Mouse (Mus musculus): ENCODE data around the gene Slx4ip. TPM values are rescaled to one million over a fixed set of nuclear protein-coding genes. Genes with fewer than 3 reads are reported as not detected.

Gene Slx4ip
- polyA plus RNA-seq, 1 experiment from 2014 or later = 9.4 TPM

- DNase-seq (ENCODE audit: low spot score) (no peak), ATAC-seq (ENCODE audit: insufficient read depth, low FRiP score, low TSS enrichment) (no peak)
- no peak overlapping the region for H3K9ac ChIP-seq (ENCODE audit: low read length)
- no peak overlapping the region for H3K4me3 ChIP-seq (ENCODE audit: low read depth, low read length)
- H3K27ac ChIP-seq (ENCODE audit: low read depth, low read length) = no peak overlapping the region
- H3K4me2 ChIP-seq (ENCODE audit: low read depth) = no peak overlapping the region
- H3K36me3 ChIP-seq (ENCODE audit: control insufficient read depth, insufficient read depth, low read length) = no peaks in the 10 kb centered on the region
- H3K9me3 ChIP-seq (ENCODE audit: control insufficient read depth, low read length) = no peaks in the 10 kb centered on the region
- no peaks in the 10 kb centered on the region for H3K27me3 ChIP-seq (ENCODE audit: control insufficient read depth, insufficient read depth, low read length)
- H3K4me1 ChIP-seq (ENCODE audit: control insufficient read depth, insufficient read depth, low read length) = no peaks in the 10 kb centered on the region
- 75% methylated on average over 1 of the region's 1 CpGs for WGBS
Measured at GRCm38 (mm10) chr2:136975774-136976173, 84.8 kb downstream of the Slx4ip start.

- no peaks in the 10 kb centered on the region for H3K27me3 ChIP-seq (ENCODE audit: control insufficient read depth, insufficient read depth, low read length)
- H3K4me2 ChIP-seq (ENCODE audit: low read depth) = no peak overlapping the region
- no peaks in the 10 kb centered on the region for H3K9me3 ChIP-seq (ENCODE audit: control insufficient read depth, low read length)
- 88% methylated on average over 6 of the region's 6 CpGs for WGBS
- H3K4me3 ChIP-seq (ENCODE audit: low read depth, low read length) = no peak overlapping the region
- H3K4me1 ChIP-seq (ENCODE audit: control insufficient read depth, insufficient read depth, low read length) = no peaks in the 10 kb centered on the region
- H3K27ac ChIP-seq (ENCODE audit: low read depth, low read length) = no peak overlapping the region
- H3K9ac ChIP-seq (ENCODE audit: low read length) = no peak overlapping the region
- no peak for DNase-seq (ENCODE audit: low spot score)
- ATAC-seq (ENCODE audit: insufficient read depth, low FRiP score, low TSS enrichment) = no peak
- no peaks in the 10 kb centered on the region for H3K36me3 ChIP-seq (ENCODE audit: control insufficient read depth, insufficient read depth, low read length)
Measured at GRCm38 (mm10) chr2:136979056-136979772, 88.2 kb downstream of the Slx4ip start.

- Histone ChIP-seq H3K27ac (ENCODE audit: low read depth, low read length) (no peak overlapping the region), H3K4me2 (ENCODE audit: low read depth) (no peak overlapping the region), H3K4me3 (ENCODE audit: low read depth, low read length) (no peak overlapping the region), H3K9ac (ENCODE audit: low read length) (no peak overlapping the region), H3K9me3 (ENCODE audit: control insufficient read depth, low read length) (no peaks in the 10 kb centered on the region), H3K36me3 (ENCODE audit: control insufficient read depth, insufficient read depth, low read length) (no peaks in the 10 kb centered on the region), H3K4me1 (ENCODE audit: control insufficient read depth, insufficient read depth, low read length) (no peaks in the 10 kb centered on the region), H3K27me3 (ENCODE audit: control insufficient read depth, insufficient read depth, low read length) (no peaks in the 10 kb centered on the region)
- DNase-seq (ENCODE audit: low spot score) (no peak), ATAC-seq (ENCODE audit: insufficient read depth, low FRiP score, low TSS enrichment) (no peak)
- WGBS = 68% methylated on average over 10 of the region's 10 CpGs
Measured at GRCm38 (mm10) chr2:136981062-136981879, 90.3 kb downstream of the Slx4ip start.

- ATAC-seq (ENCODE audit: insufficient read depth, low FRiP score, low TSS enrichment) = no peak
- Histone ChIP-seq H3K4me2 (ENCODE audit: low read depth) (no peak overlapping the region), H3K9ac (ENCODE audit: low read length) (no peak overlapping the region), H3K27me3 (ENCODE audit: control insufficient read depth, insufficient read depth, low read length) (no peaks in the 10 kb centered on the region), H3K36me3 (ENCODE audit: control insufficient read depth, insufficient read depth, low read length) (no peaks in the 10 kb centered on the region), H3K9me3 (ENCODE audit: control insufficient read depth, low read length) (no peaks in the 10 kb centered on the region), H3K27ac (ENCODE audit: low read depth, low read length) (no peak overlapping the region), H3K4me1 (ENCODE audit: control insufficient read depth, insufficient read depth, low read length) (no peaks in the 10 kb centered on the region), H3K4me3 (ENCODE audit: low read depth, low read length) (no peak overlapping the region)
- no peak for DNase-seq (ENCODE audit: low spot score)
- 85% methylated on average over 2 of the region's 2 CpGs for WGBS
Measured at GRCm38 (mm10) chr2:136983959-136984358, 92.9 kb downstream of the Slx4ip start.

GRCm38 (mm10) chr2:136985998-136986730 is 95.1 kb downstream of the Slx4ip start:
- 84% methylated on average over 6 of the region's 6 CpGs for WGBS
- Histone ChIP-seq H3K9ac (ENCODE audit: low read length) (no peak overlapping the region), H3K36me3 (ENCODE audit: control insufficient read depth, insufficient read depth, low read length) (no peaks in the 10 kb centered on the region), H3K27me3 (ENCODE audit: control insufficient read depth, insufficient read depth, low read length) (no peaks in the 10 kb centered on the region), H3K4me3 (ENCODE audit: low read depth, low read length) (no peak overlapping the region), H3K9me3 (ENCODE audit: control insufficient read depth, low read length) (no peaks in the 10 kb centered on the region), H3K4me1 (ENCODE audit: control insufficient read depth, insufficient read depth, low read length) (no peaks in the 10 kb centered on the region), H3K27ac (ENCODE audit: low read depth, low read length) (no peak overlapping the region), H3K4me2 (ENCODE audit: low read depth) (no peak overlapping the region)
- ATAC-seq (ENCODE audit: insufficient read depth, low FRiP score, low TSS enrichment) (no peak), DNase-seq (ENCODE audit: low spot score) (no peak)

- H3K27ac ChIP-seq (ENCODE audit: low read depth, low read length) = no peak overlapping the region
Measured at GRCm38 (mm10) chr2:136993116-136993515, 102.1 kb downstream of the Slx4ip start.

GRCm38 (mm10) chr2:136997104-136997503 is 106.1 kb downstream of the Slx4ip start:
- peak; percentile 35 for DNase-seq (ENCODE audit: low spot score)
- ATAC-seq (ENCODE audit: insufficient read depth, low FRiP score, low TSS enrichment) = no peak

More at GRCm38 (mm10) chr2:136993116-136993515, 102.1 kb downstream of the Slx4ip start:
- DNase-seq (ENCODE audit: low spot score) (no peak), ATAC-seq (ENCODE audit: insufficient read depth, low FRiP score, low TSS enrichment) (no peak)
- no peak overlapping the region for H3K4me2 ChIP-seq (ENCODE audit: low read depth)
- no peaks in the 10 kb centered on the region for H3K4me1 ChIP-seq (ENCODE audit: control insufficient read depth, insufficient read depth, low read length)
- no peaks in the 10 kb centered on the region for H3K36me3 ChIP-seq (ENCODE audit: control insufficient read depth, insufficient read depth, low read length)
- 91% methylated on average over 3 of the region's 3 CpGs for WGBS
- no peak overlapping the region for H3K9ac ChIP-seq (ENCODE audit: low read length)
- no peaks in the 10 kb centered on the region for H3K27me3 ChIP-seq (ENCODE audit: control insufficient read depth, insufficient read depth, low read length)
- no peaks in the 10 kb centered on the region for H3K9me3 ChIP-seq (ENCODE audit: control insufficient read depth, low read length)
- no peak overlapping the region for H3K4me3 ChIP-seq (ENCODE audit: low read depth, low read length)

GRCm38 (mm10) chr2:137002031-137002430 is 111.0 kb downstream of the Slx4ip start:
- Histone ChIP-seq H3K4me3 (ENCODE audit: low read depth, low read length) (no peak overlapping the region), H3K4me1 (ENCODE audit: control insufficient read depth, insufficient read depth, low read length) (no peaks in the 10 kb centered on the region), H3K27ac (ENCODE audit: low read depth, low read length) (no peak overlapping the region), H3K9ac (ENCODE audit: low read length) (no peak overlapping the region), H3K9me3 (ENCODE audit: control insufficient read depth, low read length) (no peaks in the 10 kb centered on the region), H3K27me3 (ENCODE audit: control insufficient read depth, insufficient read depth, low read length) (no peaks in the 10 kb centered on the region), H3K36me3 (ENCODE audit: control insufficient read depth, insufficient read depth, low read length) (no peaks in the 10 kb centered on the region), H3K4me2 (ENCODE audit: low read depth) (no peak overlapping the region)
- ATAC-seq (ENCODE audit: insufficient read depth, low FRiP score, low TSS enrichment) = no peak
- WGBS = 92% methylated on average over 1 of the region's 1 CpGs
- DNase-seq (ENCODE audit: low spot score) = no peak

More at GRCm38 (mm10) chr2:136997104-136997503, 106.1 kb downstream of the Slx4ip start:
- Histone ChIP-seq H3K4me1 (ENCODE audit: control insufficient read depth, insufficient read depth, low read length) (no peaks in the 10 kb centered on the region), H3K9ac (ENCODE audit: low read length) (no peak overlapping the region), H3K27me3 (ENCODE audit: control insufficient read depth, insufficient read depth, low read length) (no peaks in the 10 kb centered on the region), H3K9me3 (ENCODE audit: control insufficient read depth, low read length) (no peaks in the 10 kb centered on the region), H3K4me2 (ENCODE audit: low read depth) (no peak overlapping the region), H3K36me3 (ENCODE audit: control insufficient read depth, insufficient read depth, low read length) (no peaks in the 10 kb centered on the region), H3K27ac (ENCODE audit: low read depth, low read length) (no peak overlapping the region), H3K4me3 (ENCODE audit: low read depth, low read length) (no peak overlapping the region)
